In the genomic region with DNA sequence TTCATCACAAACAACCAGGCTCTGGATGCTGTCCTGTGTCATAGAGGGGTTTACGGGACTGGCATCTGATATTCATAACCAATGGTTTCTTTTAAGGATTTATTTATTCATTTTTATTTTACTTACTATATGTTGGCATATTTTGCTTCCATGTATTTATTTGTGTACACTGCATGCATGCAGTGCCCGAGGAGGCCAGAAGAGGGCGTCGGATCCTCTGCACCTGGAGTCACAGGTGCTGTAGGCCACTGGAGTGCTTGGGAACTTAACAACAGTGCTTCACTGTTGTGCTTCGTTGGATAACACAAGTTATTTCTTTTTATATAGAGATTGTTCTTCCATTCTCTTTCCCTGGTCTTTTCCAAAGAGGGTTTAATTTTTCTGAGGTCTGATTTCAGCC, we compare ENCODE assay signal across 16 mouse cellular contexts.
A peak's percentile ranks its signal among the peaks of the same experiment; 100 is the strongest.
DNase-seq lines count a peak whose midpoint lies in the region; ATAC-seq and TF ChIP-seq lines count a peak whose summit lies in the region.
"Had no signal": no experiment of that assay in that cellular context is flagged by ENCODE, and none has a peak within 500 bp of the region (broad histone marks: within the 10 kb centered on the region; RNA-seq: fewer than 3 reads in every experiment).

No protein-coding gene starts in this region.

- intact Hi-C loops in left cerebral cortex, adult 2 months (cut with DNase I): no loop called here
- intact Hi-C loops in left cerebral cortex, postnatal 25 days (cut with DNase I): no loop called here

- no peaks in the 10 kb centered on the region for H3K36me3 ChIP-seq in E14TG2a.4 (ENCODE audit: insufficient read depth, low read length)
- H3K36me3 ChIP-seq in forebrain, embryonic 15.5 days: no peaks in the 10 kb centered on the region
- H3K36me3 ChIP-seq: embryonic facial prominence, embryonic 12.5 days; heart, embryonic 10.5 days; hindbrain, embryonic 15.5 days; liver, embryonic 13.5 days; neural tube, embryonic 12.5 days had no signal

- no peak overlapping the region for H3K27ac ChIP-seq in left cerebral cortex, adult 2 months
- H3K27ac ChIP-seq in cortical plate, adult 2 months (ENCODE audit: insufficient read depth, low read length): no peak overlapping the region
- no peak overlapping the region for H3K27ac ChIP-seq in forebrain, embryonic 15.5 days (replicated peaks)
- H3K27ac ChIP-seq: embryonic facial prominence, embryonic 12.5 days; heart, embryonic 10.5 days; hindbrain, embryonic 15.5 days; liver, embryonic 13.5 days; neural tube, embryonic 12.5 days had no signal

- 68% methylated on average over 5 of the region's 5 CpGs for WGBS in forebrain, embryonic 15.5 days

- H3K9ac ChIP-seq in forebrain, embryonic 15.5 days (replicated peaks): no peak overlapping the region
- H3K9ac ChIP-seq: embryonic facial prominence, embryonic 12.5 days; hindbrain, embryonic 15.5 days; liver, embryonic 13.5 days; neural tube, embryonic 12.5 days had no signal

- H3K4me2 ChIP-seq in forebrain, embryonic 15.5 days (replicated peaks): no peak overlapping the region
- H3K4me2 ChIP-seq: embryonic facial prominence, embryonic 12.5 days; hindbrain, embryonic 15.5 days; liver, embryonic 13.5 days; midbrain, embryonic 11.5 days; neural tube, embryonic 12.5 days had no signal

- ATAC-seq in forebrain, embryonic 15.5 days (replicated peaks): no peak

- TF ChIP-seq POLR2A in cortical plate, adult 2 months (IDR thresholded peaks at IDR 0.05; ENCODE audit: extremely low read depth, insufficient read depth, low read length): no peak

- H3K4me1 ChIP-seq in E14TG2a.4 (replicated peaks; ENCODE audit: low read depth, low read length): peaks cover 14% of the 10 kb centered on the region
- H3K4me1 ChIP-seq in cortical plate, adult 2 months (ENCODE audit: control insufficient read depth, insufficient read depth, low read length): no peaks in the 10 kb centered on the region; the same call in 1 of the 2 replicates
- H3K4me1 ChIP-seq in forebrain, embryonic 15.5 days: no peaks in the 10 kb centered on the region
- H3K4me1 ChIP-seq: embryonic facial prominence, embryonic 12.5 days; heart, embryonic 10.5 days; liver, embryonic 13.5 days; neural tube, embryonic 12.5 days had no signal

- H3K9me3 ChIP-seq in E14TG2a.4 (ENCODE audit: low read length): no peaks in the 10 kb centered on the region
- H3K9me3 ChIP-seq in forebrain, embryonic 15.5 days: no peaks in the 10 kb centered on the region
- H3K9me3 ChIP-seq: embryonic facial prominence, embryonic 12.5 days; heart, embryonic 10.5 days; hindbrain, embryonic 15.5 days; liver, embryonic 13.5 days; neural tube, embryonic 12.5 days had no signal

- DNase-seq in cerebellum, postnatal 10 days: peak; percentile 29 to 48
- DNase-seq in cerebellum, adult 11 months: no peak
- DNase-seq in left cerebral cortex, adult 2 months (ENCODE audit: extremely low spot score in 1 of 2, low spot score in 2 of 2): no peak
- no peak for DNase-seq in left cerebral cortex, adult 9 months (ENCODE audit: low spot score in 2 of 2)
- DNase-seq in left cerebral cortex, postnatal 25 days (ENCODE audit: low spot score in 2 of 2): no peak
- DNase-seq: layer of hippocampus, adult 9-11 months; liver, embryonic 13.5 days; thymus, postnatal 25 days had no signal

- H3K27me3 ChIP-seq in E14TG2a.4 (ENCODE audit: insufficient read depth, low read length): no peaks in the 10 kb centered on the region
- H3K27me3 ChIP-seq in forebrain, embryonic 15.5 days: no peaks in the 10 kb centered on the region
- H3K27me3 ChIP-seq: embryonic facial prominence, embryonic 12.5 days; liver, embryonic 13.5 days had no signal

- H3K4me3 ChIP-seq in left cerebral cortex, adult 2 months: no peak overlapping the region
- no peak overlapping the region for H3K4me3 ChIP-seq in E14TG2a.4 (replicated peaks; ENCODE audit: low read length)
- no peak overlapping the region for H3K4me3 ChIP-seq in cortical plate, adult 2 months (ENCODE audit: insufficient read depth, low read length)
- H3K4me3 ChIP-seq in forebrain, embryonic 15.5 days: no peak overlapping the region
- H3K4me3 ChIP-seq: embryonic facial prominence, embryonic 12.5 days; heart, embryonic 10.5 days; hindbrain, embryonic 15.5 days; liver, embryonic 13.5 days; neural tube, embryonic 12.5 days had no signal

- peak; percentile 38 for TF ChIP-seq CTCF in left cerebral cortex, adult 2 months (IDR thresholded peaks at IDR 0.05)
- TF ChIP-seq CTCF in E14TG2a.4 (conservative IDR thresholded peaks at IDR 0.05; ENCODE audit: low read length): peak; percentile 97
- TF ChIP-seq CTCF in cortical plate, adult 2 months (IDR thresholded peaks at IDR 0.05; ENCODE audit: extremely low read depth, insufficient read depth, low read length): peak; percentile 36

Comparison
In these comparisons a context has a peak if more than half of its experiments do, and no peak if none do; other contexts are left out.
1. DNase-seq: peak in cerebellum, postnatal 10 days (2 of 2); none in cerebellum, adult 11 months (single experiment), left cerebral cortex, adult 2 months (0 of 2), left cerebral cortex, adult 9 months (0 of 2) and left cerebral cortex, postnatal 25 days (0 of 2).
2. CTCF ChIP-seq: peak in every context shown above with its lines; median percentile 97 in E14TG2a.4; 38 in left cerebral cortex, adult 2 months; 36 in cortical plate, adult 2 months.